Mouse (Mus musculus) neural tube, embryonic 13.5 days (tissue): ENCODE results near the gene St6galnac6. TPM values are rescaled to one million over a fixed set of nuclear protein-coding genes. Genes with fewer than 3 reads are reported as not detected.

ENCODE experiments used
- ATAC-seq: fragments of 200-750 bp; cut with Nextera tagmentation; 2 replicates; pipeline ENCODE4 v1.8.0; 2017; ENCODE audit warnings: low read depth, mild to moderate bottlenecking, moderate TSS enrichment, moderate library complexity
- H3K27ac ChIP-seq: fragments of 300-500 bp; sonication (generic); replicated peaks from 2 replicates; pipeline ENCODE4 v1.5.1; 2015; ENCODE audit warnings: moderate library complexity, mild to moderate bottlenecking, inconsistent platforms
- H3K27me3 ChIP-seq: fragments of 300-500 bp; sonication (generic); 2 replicates; pipeline ENCODE4 v1.6.1; 2015; ENCODE audit warnings: mild to moderate bottlenecking, inconsistent platforms
- H3K36me3 ChIP-seq: fragments of 300-500 bp; sonication (generic); 2 replicates; pipeline ENCODE4 v1.6.1; 2015; ENCODE audit warnings: mild to moderate bottlenecking, inconsistent platforms
- H3K4me1 ChIP-seq: fragments of 300-500 bp; sonication (generic); replicated peaks from 2 replicates; pipeline ENCODE4 v1.6.1; 2015; ENCODE audit warnings: inconsistent platforms
- H3K4me2 ChIP-seq: fragments of 300-500 bp; sonication (generic); 2 replicates; pipeline ENCODE4 v1.6.1; 2015; ENCODE audit warnings: inconsistent platforms, mild to moderate bottlenecking, moderate library complexity
- H3K4me3 ChIP-seq: fragments of 300-500 bp; sonication (generic); 2 replicates; pipeline ENCODE4 v1.5.1; 2015; ENCODE audit warnings: mild to moderate bottlenecking, inconsistent platforms
- H3K9ac ChIP-seq: fragments of 300-500 bp; sonication (generic); 2 replicates; pipeline ENCODE4 v1.6.1; 2015; ENCODE audit warnings: moderate library complexity, mild to moderate bottlenecking, inconsistent platforms
- H3K9me3 ChIP-seq: fragments of 300-500 bp; sonication (generic); 2 replicates; pipeline ENCODE4 v1.6.1; 2016; ENCODE audit warnings: inconsistent platforms
- WGBS: fragments of 180-500 bp; shearing (Covaris S2); methylation state at CpG from one replicate; pipeline ENCODE4 v1.1.7; 2015; 5-methylcytosine and 5-hydroxymethylcytosine counted together
- polyA plus RNA-seq: library from polyadenylated mRNA; unstranded; fragments of >200 nt; fragmentation: Nextera tagmentation; extraction: Ambion mirVana; gene quantifications from 2 replicates; pipeline ENCODE4 v1.2.1, GENCODE M21; 2015

The St6galnac6 gene
- polyA plus RNA-seq, 1 experiment from 2014 or later: 9.4 TPM

DNA sequence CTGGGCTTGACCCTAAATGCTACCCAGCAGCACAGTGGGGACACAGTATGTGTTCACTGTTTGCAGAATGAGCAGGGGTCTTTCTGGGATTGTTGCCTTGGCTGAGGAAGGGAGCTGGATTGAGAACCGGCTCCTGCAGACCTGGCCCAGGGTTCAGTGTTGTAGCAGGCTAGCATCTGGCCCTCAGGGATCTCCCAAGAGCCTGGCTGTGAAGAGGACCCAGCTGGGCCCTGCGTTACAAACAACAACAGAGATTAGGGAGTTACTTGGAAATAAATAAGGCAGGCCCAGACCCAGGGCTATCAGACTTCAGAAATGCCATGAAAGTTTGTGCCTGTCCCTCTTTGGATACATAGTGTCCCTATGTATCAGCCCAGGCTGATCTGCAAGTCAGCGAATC lies 46.1 kb downstream of the St6galnac6 start:
- H3K4me3 ChIP-seq: no peak overlapping the region
- WGBS: 62% methylated on average over 3 of the region's 3 CpGs
- no peaks in the 10 kb centered on the region for H3K27me3 ChIP-seq
- H3K9ac ChIP-seq: no peak overlapping the region
- H3K4me2 ChIP-seq: no peak overlapping the region
- H3K27ac ChIP-seq: peak overlapping the region; percentile 49; the same call in 1 of the 2 replicates
- ATAC-seq: no peak
- no peaks in the 10 kb centered on the region for H3K9me3 ChIP-seq
- H3K4me1 ChIP-seq: peaks cover 15% of the 10 kb centered on the region
- no peaks in the 10 kb centered on the region for H3K36me3 ChIP-seq

DNA sequence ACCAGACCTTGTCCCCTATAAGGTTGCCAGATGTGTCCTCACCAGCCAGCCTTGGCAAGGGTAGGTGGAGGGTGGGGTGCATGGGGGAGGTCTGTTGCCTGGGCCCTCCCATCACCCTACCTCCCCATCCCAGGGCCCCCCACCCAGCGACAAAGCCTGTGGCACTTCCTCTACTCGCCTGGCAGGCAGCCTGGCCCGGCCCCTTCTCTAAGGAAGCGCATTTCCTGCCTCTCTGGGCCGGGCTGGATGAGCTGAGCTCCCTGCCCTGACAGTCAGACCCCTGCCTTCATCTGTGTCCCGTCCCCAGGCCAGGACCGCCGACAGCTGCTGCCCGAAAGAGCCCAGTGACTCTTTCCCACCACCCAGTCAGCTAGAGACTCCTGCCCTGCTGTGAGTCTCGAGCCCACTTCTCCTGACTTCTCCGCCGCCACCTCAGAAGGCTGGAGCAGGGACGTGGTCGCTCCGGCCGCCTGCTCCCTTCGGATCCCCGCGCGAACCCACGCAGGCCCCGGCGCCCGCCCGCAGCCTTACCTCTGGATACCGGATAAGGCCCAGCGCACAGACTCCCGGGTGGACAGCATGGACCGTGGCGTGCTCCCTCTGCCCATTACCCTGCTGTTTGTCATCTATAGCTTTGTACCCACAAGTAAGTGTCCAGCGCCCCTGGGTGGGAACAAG lies 47.0 kb downstream of the St6galnac6 start, which contains the start of gene Eng:
Eng (plus strand) TSS at position 217 of the 678 bp plus-strand sequence.
- peak within 1 kb of the TSS; percentile 30 for H3K4me2 ChIP-seq
- H3K36me3 ChIP-seq: no peaks in the 10 kb centered on the region
- no peaks in the 10 kb centered on the region for H3K27me3 ChIP-seq
- H3K4me1 ChIP-seq: peaks cover 15% of the 10 kb centered on the region
- H3K4me3 ChIP-seq: peak within 1 kb of the TSS; percentile 29
- ATAC-seq: 0 out of 2 replicates have a peak, but pooled peaks have one; percentile 8
- H3K27ac ChIP-seq: peak within 1 kb of the TSS; percentile 49
- H3K9ac ChIP-seq: peak within 1 kb of the TSS; percentile 50; the same call in 1 of the 2 replicates
- H3K9me3 ChIP-seq: no peaks in the 10 kb centered on the region
- WGBS: 55% methylated on average over 31 of the region's 31 CpGs

GRCm38 (mm10) chr2:32647366-32647765 lies 47.9 kb downstream of the St6galnac6 start:
- Histone ChIP-seq H3K4me1 (peaks cover 15% of the 10 kb centered on the region), H3K36me3 (no peaks in the 10 kb centered on the region), H3K4me2 (peak overlapping the region; percentile 30), H3K27me3 (no peaks in the 10 kb centered on the region), H3K27ac (no peak overlapping the region; the same call in 1 of the 2 replicates), H3K9me3 (no peaks in the 10 kb centered on the region), H3K4me3 (peak overlapping the region; percentile 29), H3K9ac (peak overlapping the region; percentile 50; the same call in 1 of the 2 replicates)
- 83% methylated on average over 7 of the region's 7 CpGs for WGBS
- no peak for ATAC-seq

GRCm38 (mm10) chr2:32653764-32654163 lies 54.3 kb downstream of the St6galnac6 start:
- H3K36me3 ChIP-seq: no peaks in the 10 kb centered on the region
- no peaks in the 10 kb centered on the region for H3K9me3 ChIP-seq
- 0 out of 2 replicates have a peak, but pooled peaks cover 5% of the 10 kb centered on the region for H3K4me1 ChIP-seq
- ATAC-seq: no peak
- 30% methylated on average over 7 of the region's 7 CpGs for WGBS
- no peak overlapping the region for H3K9ac ChIP-seq
- H3K4me3 ChIP-seq: no peak overlapping the region
- H3K27ac ChIP-seq: no peak overlapping the region
- no peak overlapping the region for H3K4me2 ChIP-seq
- no peaks in the 10 kb centered on the region for H3K27me3 ChIP-seq

DNA sequence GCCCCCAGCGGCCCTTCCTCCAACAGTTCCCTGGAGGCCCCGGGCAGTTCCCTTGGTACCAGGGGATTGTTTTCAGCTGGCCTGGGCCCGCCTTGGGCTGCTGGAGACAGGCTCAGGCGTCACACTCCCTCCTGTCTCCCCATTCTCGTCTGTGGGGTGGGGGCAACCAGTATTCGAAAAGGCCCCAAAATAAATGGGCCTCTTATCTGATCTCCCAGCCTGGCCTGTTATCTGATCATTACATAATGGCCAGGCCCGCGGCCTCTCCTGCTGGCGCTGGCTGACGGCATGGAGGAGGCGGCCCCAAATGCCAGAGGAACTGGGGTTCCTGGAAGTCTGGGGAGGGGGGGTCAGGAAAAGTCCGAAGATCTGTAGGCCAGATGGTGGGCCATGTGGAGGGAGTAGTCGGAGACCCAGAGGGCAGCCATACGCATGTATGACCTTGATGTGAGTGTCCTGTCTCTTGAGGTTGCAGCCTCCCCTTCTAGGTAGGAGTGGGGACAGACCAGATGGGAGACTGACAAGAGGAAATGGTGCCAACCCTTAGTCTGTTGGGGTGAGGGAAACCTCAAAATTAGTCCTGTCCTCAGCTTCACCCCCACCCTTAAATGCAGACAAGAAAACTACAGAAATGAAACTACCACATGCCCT lies 55.4 kb downstream of the St6galnac6 start:
- H3K27ac ChIP-seq: peak overlapping the region; percentile 38; the same call in 1 of the 2 replicates
- no peaks in the 10 kb centered on the region for H3K27me3 ChIP-seq
- no peak for ATAC-seq
- no peak overlapping the region for H3K4me2 ChIP-seq
- H3K4me3 ChIP-seq: no peak overlapping the region
- 0 out of 2 replicates have a peak, but pooled peaks cover 5% of the 10 kb centered on the region for H3K4me1 ChIP-seq
- WGBS: 79% methylated on average over 14 of the region's 14 CpGs
- H3K36me3 ChIP-seq: no peaks in the 10 kb centered on the region
- H3K9me3 ChIP-seq: no peaks in the 10 kb centered on the region
- no peak overlapping the region for H3K9ac ChIP-seq

GRCm38 (mm10) chr2:32655394-32655744 lies 55.9 kb downstream of the St6galnac6 start:
- WGBS: 89% methylated on average over 3 of the region's 3 CpGs
- H3K27ac ChIP-seq: 0 out of 2 replicates have a peak overlapping the region, but pooled peaks have one; percentile 38
- H3K9me3 ChIP-seq: no peaks in the 10 kb centered on the region
- H3K4me1 ChIP-seq: 0 out of 2 replicates have a peak, but pooled peaks cover 5% of the 10 kb centered on the region
- no peak overlapping the region for H3K4me3 ChIP-seq
- ATAC-seq: no peak
- no peaks in the 10 kb centered on the region for H3K27me3 ChIP-seq
- no peak overlapping the region for H3K4me2 ChIP-seq
- no peaks in the 10 kb centered on the region for H3K36me3 ChIP-seq
- H3K9ac ChIP-seq: no peak overlapping the region

DNA sequence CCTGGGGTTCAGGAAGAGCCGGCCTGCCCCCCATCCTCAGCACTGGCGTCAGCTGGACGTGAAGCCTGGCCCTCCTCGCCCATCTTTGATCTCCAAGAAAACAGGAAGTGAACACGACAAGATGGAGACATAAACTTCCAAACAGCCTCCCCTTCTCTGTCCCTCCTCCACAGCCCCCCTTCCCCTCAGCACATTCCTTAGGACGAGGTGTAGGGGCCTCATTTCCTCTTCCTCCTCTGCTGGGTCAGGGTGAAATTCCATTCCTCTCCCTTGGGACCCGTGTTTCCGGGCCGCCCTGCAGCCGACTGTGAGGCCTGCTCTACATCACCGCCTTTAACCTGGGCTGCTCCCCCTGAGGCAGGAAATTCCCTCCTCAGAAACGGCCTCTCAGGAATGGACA lies 56.3 kb downstream of the St6galnac6 start:
- Histone ChIP-seq H3K9me3 (no peaks in the 10 kb centered on the region), H3K4me3 (no peak overlapping the region), H3K4me2 (no peak overlapping the region), H3K27ac (no peak overlapping the region), H3K27me3 (no peaks in the 10 kb centered on the region), H3K36me3 (no peaks in the 10 kb centered on the region), H3K4me1 (0 out of 2 replicates have a peak, but pooled peaks cover 5% of the 10 kb centered on the region), H3K9ac (no peak overlapping the region)
- WGBS: 67% methylated on average over 12 of the region's 12 CpGs
- no peak for ATAC-seq

DNA sequence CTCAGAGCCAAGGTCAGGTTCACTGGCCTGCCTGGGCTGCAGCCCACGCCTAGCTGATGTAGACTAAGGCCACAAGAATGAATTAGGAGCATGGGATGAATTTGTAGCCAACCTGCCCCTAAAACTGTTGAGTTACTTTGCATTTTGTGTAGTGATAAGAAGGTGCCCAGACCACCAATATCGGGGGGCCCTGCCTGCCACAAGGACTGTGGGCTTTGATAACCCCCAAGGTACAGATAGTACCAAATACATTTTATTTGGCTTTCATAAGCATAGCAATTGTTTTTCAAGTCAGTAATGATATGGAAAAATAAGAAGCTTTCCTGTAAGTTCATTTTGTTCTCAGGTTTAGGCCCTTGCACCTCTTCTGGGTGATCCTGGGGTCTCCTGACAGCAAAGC lies 59.4 kb downstream of the St6galnac6 start:
- WGBS: 86% methylated on average over 2 of the region's 2 CpGs
- ATAC-seq: no peak

GRCm38 (mm10) chr2:32661509-32662107 lies 62.1 kb downstream of the St6galnac6 start:
- H3K9ac ChIP-seq: no peak overlapping the region
- WGBS: 71% methylated on average over 7 of the region's 7 CpGs

More for the DNA sequence above, 59.4 kb downstream of the St6galnac6 start:
- Histone ChIP-seq H3K4me2 (no peak overlapping the region), H3K9me3 (no peaks in the 10 kb centered on the region), H3K9ac (no peak overlapping the region), H3K27me3 (no peaks in the 10 kb centered on the region), H3K27ac (no peak overlapping the region), H3K36me3 (no peaks in the 10 kb centered on the region), H3K4me1 (0 out of 2 replicates have a peak, but pooled peaks cover 5% of the 10 kb centered on the region), H3K4me3 (no peak overlapping the region)

GRCm38 (mm10) chr2:32662291-32662690 lies 62.8 kb downstream of the St6galnac6 start:
- peaks cover 4% of the 10 kb centered on the region; the same call in 1 of the 2 replicates for H3K4me1 ChIP-seq
- no peaks in the 10 kb centered on the region for H3K27me3 ChIP-seq
- H3K36me3 ChIP-seq: no peaks in the 10 kb centered on the region
- WGBS: 56% methylated on average over 5 of the region's 5 CpGs
- no peaks in the 10 kb centered on the region for H3K9me3 ChIP-seq
- H3K27ac ChIP-seq: no peak overlapping the region
- H3K4me2 ChIP-seq: no peak overlapping the region
- no peak for ATAC-seq
- H3K4me3 ChIP-seq: no peak overlapping the region
- no peak overlapping the region for H3K9ac ChIP-seq

More at GRCm38 (mm10) chr2:32661509-32662107, 62.1 kb downstream of the St6galnac6 start:
- H3K27ac ChIP-seq: no peak overlapping the region
- no peak overlapping the region for H3K4me2 ChIP-seq
- no peak for ATAC-seq
- H3K9me3 ChIP-seq: no peaks in the 10 kb centered on the region
- no peaks in the 10 kb centered on the region for H3K36me3 ChIP-seq
- no peak overlapping the region for H3K4me3 ChIP-seq
- peaks cover 4% of the 10 kb centered on the region; the same call in 1 of the 2 replicates for H3K4me1 ChIP-seq
- H3K27me3 ChIP-seq: no peaks in the 10 kb centered on the region

DNA sequence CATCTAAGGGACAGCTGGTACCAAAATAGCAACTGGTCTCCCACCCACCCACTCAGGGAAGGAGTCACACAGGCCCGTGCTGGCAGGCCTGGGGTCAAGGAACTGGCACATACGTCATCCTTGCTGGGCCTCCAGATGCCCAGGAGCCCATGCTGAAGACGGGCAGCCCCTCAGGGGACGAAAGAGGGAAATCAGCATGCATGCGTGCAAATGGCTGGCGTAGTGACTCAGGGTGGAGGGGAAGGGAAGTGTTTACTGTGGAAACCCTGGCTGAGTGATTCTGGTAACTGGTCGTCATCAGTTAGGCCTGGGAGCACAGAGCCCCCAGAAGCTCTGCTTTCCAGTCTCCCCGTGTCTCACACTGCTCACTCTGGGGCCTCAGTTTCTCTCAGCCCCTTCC lies 65.8 kb downstream of the St6galnac6 start:
- Histone ChIP-seq H3K4me2 (no peak overlapping the region), H3K4me1 (peaks cover 12% of the 10 kb centered on the region), H3K4me3 (no peak overlapping the region), H3K36me3 (no peaks in the 10 kb centered on the region), H3K9me3 (no peaks in the 10 kb centered on the region), H3K9ac (0 out of 2 replicates have a peak overlapping the region, but pooled peaks have one; percentile 12), H3K27me3 (no peaks in the 10 kb centered on the region), H3K27ac (no peak overlapping the region)
- 67% methylated on average over 8 of the region's 8 CpGs for WGBS
- 0 out of 2 replicates have a peak, but pooled peaks have one; percentile 8 for ATAC-seq

DNA sequence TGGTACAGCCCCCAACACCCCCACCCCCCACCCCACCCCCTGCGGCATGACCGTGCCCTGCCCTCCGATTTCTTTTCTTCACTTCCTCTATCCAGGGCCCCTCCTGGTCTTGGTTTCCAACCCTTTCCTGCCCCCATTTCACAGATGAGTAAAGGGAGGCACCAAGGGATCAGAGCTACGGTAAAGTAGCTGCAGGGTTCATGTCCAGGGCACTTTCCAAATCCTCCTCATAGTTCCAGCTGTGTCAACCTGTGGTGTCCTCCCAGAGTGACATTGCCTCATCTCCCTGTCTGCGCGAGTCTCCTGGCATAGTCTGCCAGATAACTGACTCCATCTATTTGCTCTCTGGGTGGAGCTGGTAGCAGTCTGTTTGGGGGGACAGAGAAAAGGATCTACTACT lies 66.3 kb downstream of the St6galnac6 start:
- Histone ChIP-seq H3K27ac (no peak overlapping the region), H3K4me3 (no peak overlapping the region), H3K9me3 (no peaks in the 10 kb centered on the region), H3K4me1 (peaks cover 12% of the 10 kb centered on the region), H3K9ac (no peak overlapping the region), H3K36me3 (no peaks in the 10 kb centered on the region), H3K4me2 (no peak overlapping the region), H3K27me3 (no peaks in the 10 kb centered on the region)
- 81% methylated on average over 6 of the region's 6 CpGs for WGBS
- no peak for ATAC-seq
